Mouse (Mus musculus): ENCODE data around the gene Ccdc92. TPM values are rescaled to one million over a fixed set of nuclear protein-coding genes. Genes with fewer than 3 reads are reported as not detected.

The Ccdc92 gene
- polyA plus RNA-seq, 1 experiment = 3.6 TPM

DNA sequence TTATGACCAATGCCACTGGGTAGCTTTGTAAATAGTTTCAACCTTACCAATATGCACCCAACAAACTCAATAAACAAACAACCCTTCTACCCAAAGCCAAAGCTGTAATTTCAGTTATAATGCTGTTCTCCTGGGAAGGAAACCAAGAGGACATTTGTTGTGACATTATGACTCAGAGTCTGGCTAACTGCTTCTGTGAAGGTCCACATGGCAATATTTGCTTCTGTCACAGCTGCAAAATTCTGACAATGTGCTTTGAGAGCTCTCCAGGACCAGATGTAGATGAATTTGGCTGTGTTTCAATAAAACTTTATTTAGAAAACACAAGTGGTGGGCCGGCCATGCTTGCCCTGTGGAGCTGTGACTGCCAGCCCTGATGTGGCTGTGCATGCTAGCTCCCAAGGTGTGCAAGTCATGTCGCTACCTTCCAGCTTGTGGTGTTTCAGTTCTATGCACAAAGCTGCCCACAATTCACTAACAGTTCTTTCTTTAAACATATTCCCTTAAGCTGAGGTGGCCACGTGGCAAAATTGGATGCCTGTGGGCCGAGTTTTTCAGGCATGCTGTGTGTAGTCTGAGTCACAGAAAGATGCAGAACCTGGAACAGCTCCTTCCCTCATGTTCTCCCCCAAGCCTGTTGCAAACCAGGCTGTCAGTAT lies 52.4 kb downstream of the Ccdc92 start:
- 73% methylated on average over 4 of the region's 4 CpGs for WGBS
- DNase-seq (ENCODE audit: low read depth, low spot score) = no peak

- 89% methylated on average over 7 of the region's 7 CpGs for WGBS
These were observed 70.1 kb downstream of the Ccdc92 start for GRCm38 (mm10) chr5:124792112-124792511.

DNA sequence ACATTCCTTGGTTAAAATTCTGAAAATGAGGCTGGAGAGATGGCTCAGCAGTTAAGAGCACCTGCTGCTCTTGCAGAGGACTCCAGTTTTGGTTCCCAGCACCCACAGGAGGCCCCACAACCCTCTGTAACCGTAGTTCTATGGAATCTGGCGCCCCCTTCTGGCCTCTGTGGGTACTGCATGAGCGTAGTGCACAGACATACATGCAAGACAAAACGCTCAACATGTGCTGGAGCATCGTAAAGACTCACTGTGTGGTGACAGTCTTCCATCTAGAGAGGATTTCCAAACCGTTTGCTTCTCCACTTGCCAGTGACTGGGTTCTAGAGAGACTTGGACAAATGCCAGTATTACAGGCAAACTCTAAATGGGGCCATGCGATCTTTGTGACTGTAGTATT lies 76.6 kb downstream of the Ccdc92 start:
- no peak for DNase-seq (ENCODE audit: low read depth, low spot score)
- WGBS = 78% methylated on average over 7 of the region's 7 CpGs

More at GRCm38 (mm10) chr5:124792112-124792511, 70.1 kb downstream of the Ccdc92 start:
- no peak for DNase-seq (ENCODE audit: low read depth, low spot score)

Other genes with a start within 250 kb of the Ccdc92 start
- gene Atp6v0a2, start 233.8 kb downstream of the Ccdc92 start, polyA plus RNA-seq (2012; rRNA removed) = 90.0 and 137 TPM in 2 replicates
- 0.10 and 0.16 TPM in 2 replicates for gene Dnah10, start 137.3 kb downstream of the Ccdc92 start, polyA plus RNA-seq (2012; rRNA removed)
- gene Zfp664, start 267 bp upstream of the Ccdc92 start, polyA plus RNA-seq (2012; rRNA removed) = 12.2 and 12.5 TPM in 2 replicates
- 1.2 and 1.4 TPM in 2 replicates for gene Rflna, start 140.8 kb upstream of the Ccdc92 start, polyA plus RNA-seq (2012; rRNA removed)

Measured in large intestine, adult 2 months (tissue).